Mouse (Mus musculus) adrenal gland, adult 18-20 months (tissue): ENCODE results near the gene Psmd7. TPM values are rescaled to one million over a fixed set of nuclear protein-coding genes. Genes with fewer than 3 reads are reported as not detected.
"Not testable (repeated sequence)": the region's sequence is repeated elsewhere in the genome, so short reads cannot be mapped to it uniquely, and the experiment has no call there.

ENCODE experiments used
- DNase-seq, 2 experiments: peaks; one replicate each; pipeline ENCODE4 v3.0.0; 2021 to 2022; ENCODE audit warnings: low spot score in 2 of 2
- long read RNA-seq, 2 experiments: library from polyadenylated mRNA; stranded (forward); transcript quantifications; one replicate each; pipeline ENCODE4 v2.0.0; 2021
- total RNA-seq, 2 experiments: library from RNA; stranded (reverse); gene quantifications; 1 replicate in 1 of 2; 2 replicates in 1 of 2; pipeline ENCODE4 v1.2.3; 2021

Gene Psmd7
- total RNA-seq: 100 to 1,000 TPM; 111 to 119 TPM
- long read RNA-seq, experiment 1, transcript Psmd7-201 (7 exons, 1,581 nt): major isoform, 153 of 157 reads
- long read RNA-seq, experiment 1, partial matches to known transcripts: 1 of 157 reads
- long read RNA-seq, experiment 1, other reads (novel, unspliced or antisense): 3 of 157 reads
- long read RNA-seq, experiment 2, transcript Psmd7-201 (7 exons, 1,581 nt): major isoform, 315 of 328 reads
- long read RNA-seq, experiment 2, partial matches to known transcripts: 8 of 328 reads
- long read RNA-seq, experiment 2, other reads (novel, unspliced or antisense): 3 of 328 reads

- peak; percentile 90 to 94 for DNase-seq
Observed at GRCm38 (mm10) chr8:107587995-107588780, at the start of gene Psmd7. Gene Psmd7 (minus strand): TSS chr8:107588464.

GRCm38 (mm10) chr8:107633734-107634133 is 45.5 kb upstream of the Psmd7 start:
- no peak for DNase-seq

DNA sequence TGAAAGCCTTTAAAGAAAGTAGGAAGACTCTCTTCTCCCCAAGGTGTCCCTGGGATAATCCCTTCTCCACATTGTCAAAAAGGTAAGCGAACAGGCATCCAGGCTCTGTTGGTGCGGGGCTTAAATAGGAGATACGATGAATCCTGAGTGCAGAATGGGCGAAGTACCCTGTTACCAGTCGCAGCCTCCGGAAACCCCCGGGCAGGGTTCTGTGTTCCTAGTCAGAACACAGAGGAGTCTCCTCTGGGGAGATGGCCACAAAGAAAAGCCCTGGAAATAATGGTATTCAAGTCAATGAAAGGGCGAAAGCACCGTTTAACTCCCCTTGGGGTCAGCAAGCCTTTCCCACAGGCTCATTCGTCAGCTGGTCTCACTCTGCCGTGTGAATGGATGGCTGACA is 41.4 kb upstream of the Psmd7 start:
- no peak for DNase-seq

- DNase-seq: no peak
Observed at GRCm38 (mm10) chr8:107628501-107629149, 40.4 kb upstream of the Psmd7 start.

DNA sequence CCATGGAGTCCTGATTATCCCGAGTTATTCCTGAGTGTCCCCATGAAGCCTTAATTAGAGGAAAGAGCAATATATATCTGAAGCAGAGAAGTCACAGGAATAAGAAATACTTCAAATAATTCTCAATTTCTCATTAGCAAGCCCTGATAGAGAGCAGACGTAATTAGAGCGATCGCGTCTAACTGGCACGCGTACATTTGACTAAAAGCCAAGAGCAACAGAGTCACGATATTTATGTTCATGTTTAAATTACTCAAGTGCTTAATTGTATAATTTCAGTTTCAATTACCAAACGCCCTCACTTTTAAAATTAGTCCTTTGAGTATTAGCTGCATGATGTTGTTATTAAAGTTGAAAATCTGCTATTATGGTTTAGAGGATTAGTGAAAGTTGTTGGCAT is 39.6 kb upstream of the Psmd7 start:
- DNase-seq: no peak

DNA sequence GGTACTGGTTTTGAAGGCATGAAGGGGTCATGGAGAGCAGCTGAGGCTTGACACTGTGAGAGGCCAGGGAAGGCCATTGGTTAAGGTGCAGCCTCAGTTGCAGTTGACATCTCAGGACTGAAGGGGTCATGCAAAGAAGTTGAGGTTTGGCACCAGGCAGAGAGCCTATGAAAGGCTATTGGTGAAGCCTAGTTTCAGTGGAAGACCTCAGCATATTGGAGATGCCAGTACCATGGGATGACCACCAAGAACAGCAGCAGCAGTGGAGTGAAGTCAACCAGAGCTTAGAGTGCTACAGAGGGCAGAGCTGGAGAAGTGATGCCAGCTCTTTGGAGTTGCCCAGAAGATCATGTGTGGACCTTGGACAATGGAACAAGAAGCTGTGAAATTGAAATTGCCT is 36.0 kb upstream of the Psmd7 start:
- DNase-seq: not testable (repeated sequence)

DNA sequence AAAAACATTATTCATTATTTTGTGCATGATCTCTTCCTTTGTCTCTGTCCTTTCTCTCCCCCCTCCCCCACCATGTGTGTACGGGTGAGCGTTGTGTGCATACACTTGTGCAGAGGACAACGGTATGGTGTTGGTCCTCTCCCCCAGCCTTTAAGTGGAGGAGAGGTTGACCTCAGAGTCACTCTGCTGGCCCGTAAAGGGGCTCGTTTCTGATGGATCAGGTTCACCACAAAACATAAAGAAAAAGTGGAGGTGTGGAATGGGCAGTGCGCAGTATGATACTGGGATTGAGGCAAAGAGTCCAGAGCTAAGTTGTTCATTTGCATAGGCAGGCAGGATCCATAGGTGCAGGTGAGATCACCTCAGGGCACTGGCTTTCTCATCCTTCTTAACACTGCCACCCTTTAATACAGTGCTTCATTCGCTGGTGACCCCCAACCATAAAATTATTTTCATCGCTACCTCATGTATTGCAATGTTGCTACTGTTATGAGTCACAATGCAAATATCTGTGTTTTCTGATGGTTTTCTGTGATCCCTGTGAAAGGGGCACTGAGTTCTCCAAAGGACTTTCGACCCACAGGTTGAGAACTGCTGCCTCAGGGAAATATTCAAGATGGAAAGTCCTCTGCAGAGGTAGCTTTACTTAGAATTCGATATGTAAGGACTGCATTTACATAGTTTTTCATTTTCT is 33.8 kb upstream of the Psmd7 start:
- no peak for DNase-seq

DNA sequence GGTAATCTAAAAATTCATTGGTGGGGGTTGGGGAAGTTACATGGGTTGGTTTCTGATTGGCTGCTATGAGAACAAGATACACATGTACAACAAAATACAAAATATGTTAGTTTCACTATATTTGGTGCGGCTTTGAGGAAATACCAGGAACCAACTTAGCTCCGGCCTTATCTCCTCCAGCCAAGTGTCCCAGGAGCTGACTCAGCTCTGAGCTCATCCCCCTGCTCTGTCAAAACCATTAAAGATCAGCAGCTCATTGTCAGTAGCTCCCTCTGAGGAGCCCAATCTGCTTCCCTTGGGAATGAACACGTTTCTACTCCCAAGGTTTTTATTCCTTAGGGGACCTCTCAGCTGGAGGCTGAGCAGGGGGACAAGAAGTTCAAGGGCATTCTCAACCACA is 32.9 kb upstream of the Psmd7 start:
- peak in 1 of 2 experiments; percentile 2 for DNase-seq

- no peak for DNase-seq
Observed at GRCm38 (mm10) chr8:107618499-107618898, 30.2 kb upstream of the Psmd7 start.

DNA sequence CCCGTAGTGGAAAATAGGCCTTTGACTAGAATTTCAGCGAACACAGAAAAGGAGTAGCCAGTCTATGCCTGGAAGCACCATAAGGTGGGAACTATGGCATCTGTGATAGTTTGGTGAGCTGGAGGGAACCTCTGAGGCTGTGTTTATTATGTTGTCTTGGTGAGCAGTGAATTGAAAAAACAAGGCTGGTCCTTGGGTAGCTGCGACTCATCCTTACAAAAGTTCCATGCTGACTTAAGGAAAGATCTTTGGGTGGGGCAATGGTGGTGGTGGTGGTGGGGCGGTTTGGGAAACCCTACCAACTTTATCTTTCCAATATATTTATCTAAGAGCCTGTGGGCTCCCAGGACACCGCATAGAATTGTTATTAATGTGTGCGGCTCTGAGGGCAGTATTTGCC is 25.1 kb upstream of the Psmd7 start:
- DNase-seq: no peak

- no peak for DNase-seq
Observed at GRCm38 (mm10) chr8:107610845-107611244, 22.6 kb upstream of the Psmd7 start.

DNA sequence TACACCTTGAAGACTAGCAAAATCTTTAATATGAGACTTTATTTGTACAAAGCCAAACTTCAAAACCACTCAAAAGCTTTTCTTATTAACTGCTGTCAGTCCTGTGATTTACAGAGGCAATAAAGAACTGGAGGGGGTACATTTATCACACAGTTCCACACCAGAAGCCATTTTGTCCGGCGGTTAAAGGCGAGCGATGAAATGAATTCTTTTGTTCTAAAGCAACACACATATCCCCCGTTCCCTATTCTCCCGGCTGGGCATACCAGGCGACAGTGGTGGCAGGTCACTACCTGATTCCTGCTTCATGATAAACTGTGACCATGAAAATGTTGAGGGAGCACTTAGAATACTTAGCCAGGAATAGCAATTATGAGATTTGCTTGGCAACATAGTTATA is 20.5 kb upstream of the Psmd7 start:
- DNase-seq: no peak

DNA sequence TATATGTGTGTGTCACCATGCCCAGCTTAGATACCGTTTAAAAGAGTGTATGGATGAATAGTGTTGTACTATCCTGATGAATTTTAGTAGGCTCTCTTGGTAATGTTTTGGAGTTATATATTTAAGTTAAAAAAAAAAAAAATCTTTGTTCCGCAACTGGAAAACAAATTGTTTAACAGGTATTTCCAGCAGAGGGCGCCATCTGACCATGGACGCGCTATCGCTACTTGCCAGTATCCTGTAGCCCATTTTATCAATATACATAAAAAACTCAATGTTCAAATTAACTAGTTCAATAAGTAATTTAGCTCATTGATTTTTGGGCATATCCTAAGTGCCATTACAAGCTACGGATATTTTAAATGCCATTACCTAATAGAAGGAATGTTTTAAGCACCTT is 14.8 kb upstream of the Psmd7 start:
- DNase-seq: peak; percentile 62 to 64

- no peak for DNase-seq
Observed at GRCm38 (mm10) chr8:107599691-107600090, 11.4 kb upstream of the Psmd7 start.

DNA sequence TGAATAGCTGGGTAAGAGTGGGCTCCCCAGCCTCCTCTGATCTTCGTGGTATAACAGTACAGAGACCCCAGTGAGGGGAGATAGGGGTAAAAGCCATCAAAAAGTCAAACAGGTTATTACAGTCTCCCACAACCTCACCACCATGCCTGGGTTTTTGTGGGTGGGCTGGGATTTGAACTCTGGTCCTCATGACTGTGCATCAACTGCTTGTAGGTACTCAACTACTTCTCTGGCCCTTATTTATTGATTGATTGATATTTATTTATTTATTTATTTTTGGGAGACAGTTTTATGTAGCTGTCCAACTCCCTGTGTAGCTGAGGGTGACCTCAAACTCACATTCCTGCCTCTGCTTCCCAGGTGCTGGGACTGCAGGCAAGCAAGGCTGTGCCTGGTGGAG is 9.5 kb upstream of the Psmd7 start:
- DNase-seq: no peak

DNA sequence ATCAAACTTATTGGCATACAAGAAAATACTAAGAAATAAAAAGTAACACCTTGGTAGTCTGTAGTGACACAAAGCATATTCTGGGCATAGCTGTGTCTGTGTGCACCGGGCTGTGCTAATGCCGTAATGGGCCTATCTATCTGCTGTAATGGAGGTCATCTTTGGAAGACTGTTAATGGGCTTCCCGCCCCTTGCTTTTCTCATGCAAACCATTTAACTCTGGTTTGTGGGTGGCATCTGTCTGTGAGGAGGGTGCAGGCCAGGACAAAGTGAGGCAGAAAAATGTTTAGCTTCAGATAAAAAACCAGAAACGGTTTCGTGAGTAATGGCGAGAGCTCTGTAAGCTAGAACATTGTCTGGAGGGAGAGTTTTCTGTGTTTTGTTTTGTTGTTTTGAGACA is 6.6 kb upstream of the Psmd7 start:
- DNase-seq: no peak

DNA sequence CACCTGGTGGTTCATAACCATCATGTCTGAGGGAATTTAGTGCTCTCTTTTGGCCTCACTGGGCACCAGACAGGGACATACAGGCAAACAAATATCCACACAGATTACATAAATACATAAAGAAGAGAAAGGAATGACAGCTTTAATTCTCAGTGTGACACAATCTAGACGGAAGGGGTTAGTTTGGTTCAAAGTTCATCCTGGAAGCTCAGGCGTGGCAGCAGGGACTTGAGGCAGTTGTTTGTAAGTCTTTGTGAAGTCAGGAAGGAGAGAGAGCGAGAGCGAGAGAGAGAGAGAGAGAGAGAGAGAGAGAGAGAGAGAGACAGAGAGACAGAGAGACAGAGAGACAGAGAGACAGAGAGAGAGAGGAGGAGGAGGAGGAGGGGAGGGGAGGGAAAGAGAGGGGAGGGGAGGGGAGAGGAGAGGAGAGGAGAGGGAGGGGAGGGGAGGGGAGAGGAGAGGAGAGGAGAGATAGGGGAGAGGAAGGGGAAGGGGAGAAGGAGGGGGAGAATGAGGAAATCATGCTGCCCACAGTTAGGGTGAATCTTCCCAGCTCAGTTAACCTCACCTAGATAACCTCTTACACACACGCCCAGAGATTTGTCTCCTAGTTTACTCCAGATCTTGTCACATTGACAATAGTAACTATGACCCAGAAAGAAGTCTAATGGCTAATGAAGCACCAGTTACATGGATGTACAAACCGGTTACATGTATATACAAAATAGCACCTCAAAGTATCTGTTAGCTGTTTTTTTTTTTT is 5.9 kb upstream of the Psmd7 start:
- DNase-seq: no peak

DNA sequence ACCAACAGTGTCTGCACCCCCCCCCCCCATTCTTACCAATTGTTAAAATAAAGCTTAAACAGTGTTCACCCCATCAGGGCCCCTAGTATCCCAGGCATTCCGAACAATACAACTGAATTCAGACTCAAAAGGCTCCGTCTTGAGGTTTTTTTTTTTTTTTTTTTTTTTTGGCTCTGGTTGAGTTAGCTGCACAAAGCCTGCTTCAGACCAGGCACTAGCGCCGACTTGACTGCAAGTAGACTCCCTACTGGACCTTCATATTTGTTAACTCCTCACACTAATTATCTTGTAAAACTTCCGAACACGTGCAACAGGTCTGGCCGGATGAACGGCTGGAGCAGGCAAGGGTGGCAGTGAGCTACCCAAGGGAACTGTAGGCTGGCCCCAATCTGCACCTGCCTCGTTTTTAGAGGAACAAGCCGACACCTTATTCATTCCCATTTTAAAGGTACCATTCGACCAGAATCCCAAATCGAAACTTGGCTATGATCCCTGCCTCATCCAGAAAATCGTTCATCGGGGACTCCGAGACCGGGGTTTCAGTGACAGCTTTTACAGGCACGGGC is 752 bp downstream of the Psmd7 start:
- DNase-seq: no peak

DNA sequence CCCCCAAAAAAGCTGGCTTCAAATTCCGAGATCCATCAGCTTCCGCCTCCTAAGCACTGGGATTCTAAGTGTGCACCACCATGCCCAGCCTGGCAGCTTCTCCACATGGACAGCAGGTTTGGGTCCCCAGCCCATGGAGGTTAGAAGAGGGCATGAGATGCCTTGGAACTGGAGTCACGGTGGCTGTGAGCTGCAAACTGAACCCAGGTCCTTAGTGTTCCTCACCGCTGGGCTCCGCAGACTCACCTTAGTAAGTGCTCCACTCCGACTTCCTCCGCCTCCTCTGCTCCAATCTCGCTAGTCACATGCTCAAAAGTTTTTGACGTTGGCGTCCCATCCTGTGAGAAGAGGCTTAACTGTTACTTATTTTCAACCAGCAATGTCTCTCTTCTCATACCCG is 6.1 kb downstream of the Psmd7 start:
- DNase-seq: no peak

DNA sequence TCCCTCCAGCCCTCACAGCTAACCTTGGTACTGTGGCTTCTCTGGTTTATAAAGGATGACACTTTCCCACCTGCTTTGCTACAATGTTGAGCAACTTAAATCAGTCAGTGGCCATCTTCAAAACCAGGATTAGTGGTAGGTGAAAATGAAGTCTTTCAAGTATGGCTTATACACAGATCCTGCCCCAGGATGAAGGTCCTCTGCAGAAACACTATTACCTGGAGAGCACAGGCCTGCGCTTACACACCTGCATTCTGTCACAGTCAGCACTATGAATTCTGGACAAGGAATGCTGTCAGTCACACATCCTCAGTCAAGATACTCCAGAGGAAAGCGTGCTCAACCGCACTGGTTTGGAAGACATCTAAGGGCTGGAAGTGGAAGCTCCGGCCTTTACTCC is 6.7 kb downstream of the Psmd7 start:
- no peak for DNase-seq
